Mouse (Mus musculus) limb, embryonic 10.5 days (tissue): ENCODE measurements around the gene Txndc17. TPM values are rescaled to one million over a fixed set of nuclear protein-coding genes. Genes with fewer than 3 reads are reported as not detected.

Source experiments
- DNase-seq: peaks from one replicate; pipeline ENCODE4 v3.0.0-alpha.2; 2017; ENCODE audit warnings: low spot score
- H3K27ac ChIP-seq: fragments of 300-500 bp; sonication (generic); 2 replicates; pipeline ENCODE4 v1.5.1; 2016; ENCODE audit warnings: mild to moderate bottlenecking
- H3K27me3 ChIP-seq: fragments of 300-500 bp; sonication (generic); 2 replicates; pipeline ENCODE4 v1.6.1; 2016; ENCODE audit warnings: low read depth, mild to moderate bottlenecking; ENCODE audit not compliant: poor library complexity, severe bottlenecking
- H3K36me3 ChIP-seq: fragments of 300-500 bp; sonication (generic); 2 replicates; pipeline ENCODE4 v1.6.1; 2016; ENCODE audit warnings: mild to moderate bottlenecking, moderate library complexity
- H3K4me1 ChIP-seq: fragments of 300-500 bp; sonication (generic); 2 replicates; pipeline ENCODE4 v1.6.1; 2016
- H3K4me3 ChIP-seq: fragments of 300-500 bp; sonication (generic); 2 replicates; pipeline ENCODE4 v1.5.1; 2016; ENCODE audit warnings: mild to moderate bottlenecking, moderate library complexity
- H3K9me3 ChIP-seq: fragments of 300-500 bp; sonication (generic); replicated peaks from 2 replicates; pipeline ENCODE4 v1.6.1; 2016; ENCODE audit warnings: mild to moderate bottlenecking
- WGBS: fragments of 180-500 bp; shearing (Covaris S2); methylation state at CpG from one replicate; pipeline ENCODE4 v1.1.7; 2016; 5-methylcytosine and 5-hydroxymethylcytosine counted together
- polyA plus RNA-seq: library from polyadenylated mRNA; unstranded; fragments of >200 nt; fragmentation: Nextera tagmentation; extraction: Ambion mirVana; gene quantifications from 2 replicates; pipeline ENCODE4 v1.2.1, GENCODE M21; 2016

The Txndc17 gene
- polyA plus RNA-seq, 1 experiment from 2014 or later = 190 TPM

DNA sequence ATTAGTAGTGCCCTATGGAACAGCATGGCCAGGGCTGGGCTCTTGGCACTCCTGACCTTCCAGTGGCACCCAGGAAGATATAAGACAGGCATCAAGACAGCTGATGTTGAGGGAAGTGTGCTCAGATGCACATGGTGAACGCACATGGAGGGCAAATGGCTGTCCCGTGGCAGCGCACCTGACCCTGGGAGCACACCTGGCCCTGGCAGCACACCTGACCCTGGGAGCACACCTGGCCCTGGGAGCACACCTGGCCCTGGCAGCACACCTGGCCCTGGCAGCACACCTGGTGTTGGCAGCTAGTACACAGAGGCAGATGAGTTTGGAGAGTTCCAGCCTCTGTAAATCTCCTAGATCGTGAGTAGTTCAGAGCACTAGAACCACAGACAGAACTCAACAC is 21.2 kb downstream of the Txndc17 start:
- Histone ChIP-seq H3K4me1 (no peaks in the 10 kb centered on the region), H3K36me3 (no peaks in the 10 kb centered on the region), H3K9me3 (no peaks in the 10 kb centered on the region), H3K27me3 (no peaks in the 10 kb centered on the region), H3K4me3 (no peak overlapping the region), H3K27ac (no peak overlapping the region)
- 92% methylated on average over 4 of the region's 4 CpGs for WGBS
- no peak for DNase-seq

GRCm38 (mm10) chr11:72232068-72232467 is 24.7 kb downstream of the Txndc17 start:
- DNase-seq = no peak
- Histone ChIP-seq H3K36me3 (no peaks in the 10 kb centered on the region), H3K4me3 (no peak overlapping the region), H3K9me3 (no peaks in the 10 kb centered on the region), H3K27me3 (no peaks in the 10 kb centered on the region), H3K4me1 (no peaks in the 10 kb centered on the region), H3K27ac (no peak overlapping the region)
- 88% methylated on average over 7 of the region's 7 CpGs for WGBS

- no peak overlapping the region for H3K4me3 ChIP-seq
- no peaks in the 10 kb centered on the region for H3K36me3 ChIP-seq
- no peaks in the 10 kb centered on the region for H3K27me3 ChIP-seq
- H3K27ac ChIP-seq = no peak overlapping the region
- H3K9me3 ChIP-seq = no peaks in the 10 kb centered on the region
- no peaks in the 10 kb centered on the region for H3K4me1 ChIP-seq
- DNase-seq = no peak
- WGBS = 78% methylated on average over 1 of the region's 1 CpGs
Observed at GRCm38 (mm10) chr11:72232991-72233390, 25.6 kb downstream of the Txndc17 start.

- Histone ChIP-seq H3K36me3 (no peaks in the 10 kb centered on the region), H3K27ac (no peak overlapping the region), H3K9me3 (no peaks in the 10 kb centered on the region), H3K4me1 (no peaks in the 10 kb centered on the region), H3K4me3 (no peak overlapping the region), H3K27me3 (no peaks in the 10 kb centered on the region)
- no peak for DNase-seq
- WGBS = 70% methylated on average over 5 of the region's 5 CpGs
Observed at GRCm38 (mm10) chr11:72234013-72234412, 26.7 kb downstream of the Txndc17 start.

- 74% methylated on average over 4 of the region's 4 CpGs for WGBS
- Histone ChIP-seq H3K27ac (no peak overlapping the region), H3K4me1 (peaks cover 3% of the 10 kb centered on the region; the same call in 1 of the 2 replicates), H3K9me3 (no peaks in the 10 kb centered on the region), H3K36me3 (no peaks in the 10 kb centered on the region), H3K27me3 (no peaks in the 10 kb centered on the region), H3K4me3 (no peak overlapping the region)
- no peak for DNase-seq
Observed at GRCm38 (mm10) chr11:72240062-72240860, 32.9 kb downstream of the Txndc17 start.

DNA sequence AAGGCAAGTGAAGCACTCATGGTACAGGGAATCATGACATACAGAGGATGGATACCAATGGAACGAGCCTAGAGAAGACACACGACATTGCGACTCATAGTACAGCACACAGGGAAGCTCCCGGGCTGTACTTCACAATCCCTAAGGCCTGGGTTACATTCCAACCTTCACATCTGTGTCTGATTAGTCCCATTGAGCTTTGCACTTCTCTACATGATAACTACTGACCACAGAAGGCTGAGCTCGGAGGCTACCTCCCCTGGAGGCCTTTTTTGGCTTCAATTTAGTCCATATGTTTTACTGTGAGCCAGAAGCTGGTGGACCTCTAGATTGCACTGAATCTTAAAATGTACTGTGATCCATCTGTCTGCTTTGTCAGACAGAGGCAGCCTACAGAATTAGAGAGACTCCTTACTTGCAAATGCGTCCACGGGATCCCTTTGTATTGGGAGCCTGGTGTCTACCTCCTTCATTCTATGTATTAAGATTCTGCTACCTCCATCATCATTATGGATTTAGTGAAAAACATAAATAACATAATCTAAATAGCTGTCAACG is 37.9 kb downstream of the Txndc17 start:
- no peaks in the 10 kb centered on the region for H3K27me3 ChIP-seq
- WGBS = 53% methylated on average over 8 of the region's 8 CpGs
- H3K36me3 ChIP-seq = no peaks in the 10 kb centered on the region
- no peak overlapping the region for H3K4me3 ChIP-seq
- peaks cover 4% of the 10 kb centered on the region; the same call in 1 of the 2 replicates for H3K4me1 ChIP-seq
- no peak for DNase-seq
- no peaks in the 10 kb centered on the region for H3K9me3 ChIP-seq
- H3K27ac ChIP-seq = no peak overlapping the region

GRCm38 (mm10) chr11:72255629-72256028 is 48.3 kb downstream of the Txndc17 start:
- H3K27ac ChIP-seq = no peak overlapping the region
- DNase-seq = no peak
- 93% methylated on average over 4 of the region's 4 CpGs for WGBS
- H3K27me3 ChIP-seq = 0 out of 2 replicates have a peak, but pooled peaks cover under 1% of the 10 kb centered on the region
- H3K9me3 ChIP-seq = no peaks in the 10 kb centered on the region
- H3K4me1 ChIP-seq = no peaks in the 10 kb centered on the region
- H3K4me3 ChIP-seq = no peak overlapping the region
- H3K36me3 ChIP-seq = no peaks in the 10 kb centered on the region

- Histone ChIP-seq H3K4me1 (no peaks in the 10 kb centered on the region), H3K27me3 (no peaks in the 10 kb centered on the region), H3K9me3 (no peaks in the 10 kb centered on the region), H3K36me3 (no peaks in the 10 kb centered on the region), H3K4me3 (no peak overlapping the region), H3K27ac (no peak overlapping the region)
- WGBS = 78% methylated on average over 2 of the region's 2 CpGs
- no peak for DNase-seq
Observed at GRCm38 (mm10) chr11:72256441-72256840, 49.1 kb downstream of the Txndc17 start.

Other genes starting within 250 kb of the Txndc17 start
- gene Aipl1, start 170.0 kb upstream of the Txndc17 start, polyA plus RNA-seq = 0.33 and 0.39 TPM in 2 replicates
- 192 and 213 TPM in 2 replicates for gene Pimreg, start 165.5 kb upstream of the Txndc17 start, polyA plus RNA-seq
- 0.03 and 0.04 TPM in 2 replicates for gene Pitpnm3, start 71.8 kb upstream of the Txndc17 start, polyA plus RNA-seq
- gene Gm43951, start 707 bp upstream of the Txndc17 start, polyA plus RNA-seq = 0.68 and 0.83 TPM in 2 replicates
- 11.7 and 13.2 TPM in 2 replicates for gene 4933427D14Rik, start 88 bp upstream of the Txndc17 start, polyA plus RNA-seq
- 44.7 and 47.4 TPM in 2 replicates for gene Med31, start 8.0 kb downstream of the Txndc17 start, polyA plus RNA-seq
- gene Slc13a5, start 59.7 kb downstream of the Txndc17 start, polyA plus RNA-seq = 0.10 and 0.20 TPM in 2 replicates
- 2.5 and 4.1 TPM in 2 replicates for gene Xaf1, start 94.1 kb downstream of the Txndc17 start, polyA plus RNA-seq
- gene Fbxo39, start 106.9 kb downstream of the Txndc17 start, polyA plus RNA-seq = not detected in 2 replicates
- 5.0 and 5.4 TPM in 2 replicates for gene Tekt1, start 154.9 kb downstream of the Txndc17 start, polyA plus RNA-seq
- gene Smtnl2, start 204.2 kb downstream of the Txndc17 start, polyA plus RNA-seq = 11.7 and 14.2 TPM in 2 replicates
- 0.08 TPM in 1 of 2 replicates, not detected in the other for gene Ggt6, start 228.0 kb downstream of the Txndc17 start, polyA plus RNA-seq
- gene Mybbp1a, start 233.8 kb downstream of the Txndc17 start, polyA plus RNA-seq = 234 and 274 TPM in 2 replicates